Mouse (Mus musculus): ENCODE measurements around the gene Dab2ip. TPM values are rescaled to one million over a fixed set of nuclear protein-coding genes. Genes with fewer than 3 reads are reported as not detected.
A peak's percentile ranks its signal among the peaks of the same experiment; 100 is the strongest.

Gene Dab2ip
- polyA plus RNA-seq, 1 experiment from 2014 or later = 61.2 TPM

GRCm38 (mm10) chr2:35612297-35612696 lies 54.2 kb downstream of the Dab2ip start:
- WGBS = 90% methylated on average over 7 of the region's 7 CpGs
- no peak for DNase-seq (ENCODE audit: low spot score)
- H3K4me3 ChIP-seq (ENCODE audit: low read depth, low read length) = no peak overlapping the region

GRCm38 (mm10) chr2:35613946-35614353 lies 55.9 kb downstream of the Dab2ip start:
- 55% methylated on average over 3 of the region's 3 CpGs for WGBS
- Histone ChIP-seq H3K4me2 (ENCODE audit: low read depth) (no peak overlapping the region), H3K4me1 (ENCODE audit: control insufficient read depth, insufficient read depth, low read length) (peaks cover 11% of the 10 kb centered on the region), H3K36me3 (ENCODE audit: control insufficient read depth, insufficient read depth, low read length) (no peaks in the 10 kb centered on the region), H3K9me3 (ENCODE audit: control insufficient read depth, low read length) (no peaks in the 10 kb centered on the region), H3K4me3 (ENCODE audit: low read depth, low read length) (no peak overlapping the region), H3K27me3 (ENCODE audit: control insufficient read depth, insufficient read depth, low read length) (no peaks in the 10 kb centered on the region), H3K27ac (ENCODE audit: low read depth, low read length) (no peak overlapping the region), H3K9ac (ENCODE audit: low read length) (no peak overlapping the region)
- DNase-seq (ENCODE audit: low spot score) = peak; percentile 15
- no peak for ATAC-seq (ENCODE audit: insufficient read depth, low FRiP score, low TSS enrichment)

More at GRCm38 (mm10) chr2:35612297-35612696, 54.2 kb downstream of the Dab2ip start:
- H3K4me2 ChIP-seq (ENCODE audit: low read depth) = no peak overlapping the region
- H3K36me3 ChIP-seq (ENCODE audit: control insufficient read depth, insufficient read depth, low read length) = no peaks in the 10 kb centered on the region
- peaks cover 18% of the 10 kb centered on the region for H3K4me1 ChIP-seq (ENCODE audit: control insufficient read depth, insufficient read depth, low read length)
- H3K9ac ChIP-seq (ENCODE audit: low read length) = no peak overlapping the region
- H3K9me3 ChIP-seq (ENCODE audit: control insufficient read depth, low read length) = no peaks in the 10 kb centered on the region
- ATAC-seq (ENCODE audit: insufficient read depth, low FRiP score, low TSS enrichment) = no peak
- H3K27me3 ChIP-seq (ENCODE audit: control insufficient read depth, insufficient read depth, low read length) = no peaks in the 10 kb centered on the region
- H3K27ac ChIP-seq (ENCODE audit: low read depth, low read length) = no peak overlapping the region

GRCm38 (mm10) chr2:35614411-35614810 lies 56.3 kb downstream of the Dab2ip start:
- Histone ChIP-seq H3K36me3 (ENCODE audit: control insufficient read depth, insufficient read depth, low read length) (no peaks in the 10 kb centered on the region), H3K9ac (ENCODE audit: low read length) (no peak overlapping the region), H3K27ac (ENCODE audit: low read depth, low read length) (no peak overlapping the region), H3K9me3 (ENCODE audit: control insufficient read depth, low read length) (no peaks in the 10 kb centered on the region), H3K4me3 (ENCODE audit: low read depth, low read length) (no peak overlapping the region), H3K4me1 (ENCODE audit: control insufficient read depth, insufficient read depth, low read length) (peaks cover 15% of the 10 kb centered on the region), H3K4me2 (ENCODE audit: low read depth) (no peak overlapping the region), H3K27me3 (ENCODE audit: control insufficient read depth, insufficient read depth, low read length) (no peaks in the 10 kb centered on the region)
- WGBS = 57% methylated on average over 3 of the region's 3 CpGs
- ATAC-seq (ENCODE audit: insufficient read depth, low FRiP score, low TSS enrichment) (no peak), DNase-seq (ENCODE audit: low spot score) (no peak)

- H3K27ac ChIP-seq (ENCODE audit: low read depth, low read length) = no peak overlapping the region
- DNase-seq (ENCODE audit: low spot score) (no peak), ATAC-seq (ENCODE audit: insufficient read depth, low FRiP score, low TSS enrichment) (no peak)
- H3K9ac ChIP-seq (ENCODE audit: low read length) = no peak overlapping the region
- H3K4me3 ChIP-seq (ENCODE audit: low read depth, low read length) = no peak overlapping the region
- H3K9me3 ChIP-seq (ENCODE audit: control insufficient read depth, low read length) = no peaks in the 10 kb centered on the region
- H3K4me1 ChIP-seq (ENCODE audit: control insufficient read depth, insufficient read depth, low read length) = peaks cover 18% of the 10 kb centered on the region
- 58% methylated on average over 4 of the region's 4 CpGs for WGBS
- no peaks in the 10 kb centered on the region for H3K27me3 ChIP-seq (ENCODE audit: control insufficient read depth, insufficient read depth, low read length)
- no peak overlapping the region for H3K4me2 ChIP-seq (ENCODE audit: low read depth)
- H3K36me3 ChIP-seq (ENCODE audit: control insufficient read depth, insufficient read depth, low read length) = no peaks in the 10 kb centered on the region
These were observed 57.3 kb downstream of the Dab2ip start for GRCm38 (mm10) chr2:35615366-35615765.

- Histone ChIP-seq H3K27me3 (ENCODE audit: control insufficient read depth, insufficient read depth, low read length) (no peaks in the 10 kb centered on the region), H3K4me2 (ENCODE audit: low read depth) (no peak overlapping the region), H3K4me3 (ENCODE audit: low read depth, low read length) (no peak overlapping the region), H3K9ac (ENCODE audit: low read length) (no peak overlapping the region), H3K9me3 (ENCODE audit: control insufficient read depth, low read length) (no peaks in the 10 kb centered on the region), H3K36me3 (ENCODE audit: control insufficient read depth, insufficient read depth, low read length) (no peaks in the 10 kb centered on the region), H3K27ac (ENCODE audit: low read depth, low read length) (no peak overlapping the region), H3K4me1 (ENCODE audit: control insufficient read depth, insufficient read depth, low read length) (peaks cover 14% of the 10 kb centered on the region)
- 56% methylated on average over 2 of the region's 2 CpGs for WGBS
- DNase-seq (ENCODE audit: low spot score) = no peak
- ATAC-seq (ENCODE audit: insufficient read depth, low FRiP score, low TSS enrichment) = no peak
These were observed 57.9 kb downstream of the Dab2ip start for GRCm38 (mm10) chr2:35615977-35616376.

GRCm38 (mm10) chr2:35616891-35617658 lies 59.0 kb downstream of the Dab2ip start:
- H3K4me1 ChIP-seq (ENCODE audit: control insufficient read depth, insufficient read depth, low read length) = peaks cover 17% of the 10 kb centered on the region
- no peak for DNase-seq (ENCODE audit: low spot score)

GRCm38 (mm10) chr2:35618981-35619380 lies 60.9 kb downstream of the Dab2ip start:
- Histone ChIP-seq H3K4me1 (ENCODE audit: control insufficient read depth, insufficient read depth, low read length) (peaks cover 34% of the 10 kb centered on the region), H3K36me3 (ENCODE audit: control insufficient read depth, insufficient read depth, low read length) (no peaks in the 10 kb centered on the region), H3K9me3 (ENCODE audit: control insufficient read depth, low read length) (no peaks in the 10 kb centered on the region), H3K4me3 (ENCODE audit: low read depth, low read length) (no peak overlapping the region), H3K4me2 (ENCODE audit: low read depth) (no peak overlapping the region), H3K9ac (ENCODE audit: low read length) (no peak overlapping the region), H3K27me3 (ENCODE audit: control insufficient read depth, insufficient read depth, low read length) (no peaks in the 10 kb centered on the region), H3K27ac (ENCODE audit: low read depth, low read length) (no peak overlapping the region)
- WGBS = 75% methylated on average over 7 of the region's 7 CpGs
- ATAC-seq (ENCODE audit: insufficient read depth, low FRiP score, low TSS enrichment) (no peak), DNase-seq (ENCODE audit: low spot score) (no peak)

More at GRCm38 (mm10) chr2:35616891-35617658, 59.0 kb downstream of the Dab2ip start:
- Histone ChIP-seq H3K36me3 (ENCODE audit: control insufficient read depth, insufficient read depth, low read length) (no peaks in the 10 kb centered on the region), H3K27me3 (ENCODE audit: control insufficient read depth, insufficient read depth, low read length) (no peaks in the 10 kb centered on the region), H3K27ac (ENCODE audit: low read depth, low read length) (no peak overlapping the region), H3K4me3 (ENCODE audit: low read depth, low read length) (no peak overlapping the region), H3K4me2 (ENCODE audit: low read depth) (no peak overlapping the region), H3K9ac (ENCODE audit: low read length) (no peak overlapping the region), H3K9me3 (ENCODE audit: control insufficient read depth, low read length) (no peaks in the 10 kb centered on the region)
- 72% methylated on average over 6 of the region's 6 CpGs for WGBS
- ATAC-seq (ENCODE audit: insufficient read depth, low FRiP score, low TSS enrichment) = no peak

GRCm38 (mm10) chr2:35619532-35619931 lies 61.5 kb downstream of the Dab2ip start:
- ATAC-seq (ENCODE audit: insufficient read depth, low FRiP score, low TSS enrichment) (no peak), DNase-seq (ENCODE audit: low spot score) (peak; percentile 45)
- Histone ChIP-seq H3K27ac (ENCODE audit: low read depth, low read length) (no peak overlapping the region), H3K4me1 (ENCODE audit: control insufficient read depth, insufficient read depth, low read length) (peaks cover 38% of the 10 kb centered on the region), H3K9me3 (ENCODE audit: control insufficient read depth, low read length) (no peaks in the 10 kb centered on the region), H3K4me3 (ENCODE audit: low read depth, low read length) (no peak overlapping the region), H3K36me3 (ENCODE audit: control insufficient read depth, insufficient read depth, low read length) (no peaks in the 10 kb centered on the region), H3K4me2 (ENCODE audit: low read depth) (no peak overlapping the region), H3K9ac (ENCODE audit: low read length) (no peak overlapping the region), H3K27me3 (ENCODE audit: control insufficient read depth, insufficient read depth, low read length) (no peaks in the 10 kb centered on the region)
- 48% methylated on average over 2 of the region's 2 CpGs for WGBS
